Mouse (Mus musculus): ENCODE data around the gene Slc13a5. TPM values are rescaled to one million over a fixed set of nuclear protein-coding genes. Genes with fewer than 3 reads are reported as not detected.

Gene Slc13a5
- polyA plus RNA-seq, 1 experiment from 2014 or later: not detected

- TF ChIP-seq CTCF (IDR thresholded peaks at IDR 0.05) (no peak), EP300 (IDR thresholded peaks at IDR 0.05) (no peak)
- ATAC-seq: no peak
- Histone ChIP-seq H3K4me3 (ENCODE audit: low read depth, low read length) (no peak overlapping the region), H3K4me2 (replicated peaks; ENCODE audit: low read depth, low read length) (no peak overlapping the region), H3K4me1 (ENCODE audit: insufficient read depth, low read depth, low read length) (no peaks in the 10 kb centered on the region), H3K9ac (replicated peaks; ENCODE audit: low read depth) (no peak overlapping the region), H3K27ac (ENCODE audit: low read length) (no peak overlapping the region), H3K27me3 (replicated peaks; ENCODE audit: insufficient read depth, low read length) (no peaks in the 10 kb centered on the region), H3K36me3 (ENCODE audit: insufficient read depth, low read length) (peaks cover 4% of the 10 kb centered on the region; the same call in 1 of the 2 replicates), H3K9me3 (ENCODE audit: low read length) (no peaks in the 10 kb centered on the region)
- WGBS: 81% methylated on average over 1 of the region's 1 CpGs
- no peak for DNase-seq (ENCODE audit: low spot score)
These were observed 63.6 kb downstream of the Slc13a5 start for GRCm38 (mm10) chr11:72203440-72203839.

DNA sequence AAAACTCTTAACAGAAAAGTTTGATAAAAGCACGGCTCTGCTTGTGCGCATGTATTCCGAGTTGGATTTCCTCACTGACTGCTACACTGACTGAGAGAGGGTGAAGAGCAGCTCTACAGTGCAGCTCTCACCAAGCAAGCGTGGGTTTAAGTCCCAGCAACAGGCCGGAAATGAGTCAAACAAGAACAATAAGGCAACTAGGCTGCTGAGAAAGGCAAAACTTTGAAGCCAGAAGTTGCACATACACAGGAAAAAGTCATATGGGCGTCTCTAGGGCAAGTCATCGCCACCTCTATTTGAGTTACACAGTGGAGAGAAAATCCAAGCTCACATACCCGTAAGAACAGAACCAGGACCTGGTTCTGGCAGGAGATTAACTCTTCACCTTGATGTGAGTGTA lies 70.5 kb downstream of the Slc13a5 start:
- Histone ChIP-seq H3K27ac (ENCODE audit: low read length) (no peak overlapping the region), H3K4me1 (ENCODE audit: insufficient read depth, low read depth, low read length) (no peaks in the 10 kb centered on the region), H3K9me3 (ENCODE audit: low read length) (no peaks in the 10 kb centered on the region), H3K9ac (replicated peaks; ENCODE audit: low read depth) (no peak overlapping the region), H3K27me3 (replicated peaks; ENCODE audit: insufficient read depth, low read length) (no peaks in the 10 kb centered on the region), H3K4me3 (ENCODE audit: low read depth, low read length) (no peak overlapping the region), H3K4me2 (replicated peaks; ENCODE audit: low read depth, low read length) (no peak overlapping the region), H3K36me3 (ENCODE audit: insufficient read depth, low read length) (peaks cover 4% of the 10 kb centered on the region; the same call in 1 of the 2 replicates)
- peak; percentile 11 for DNase-seq (ENCODE audit: low spot score)
- TF ChIP-seq EP300 (IDR thresholded peaks at IDR 0.05) (no peak), CTCF (IDR thresholded peaks at IDR 0.05) (no peak)
- peak; percentile 37; the same call in 1 of the 2 replicates for ATAC-seq
- WGBS: 60% methylated on average over 8 of the region's 8 CpGs

DNA sequence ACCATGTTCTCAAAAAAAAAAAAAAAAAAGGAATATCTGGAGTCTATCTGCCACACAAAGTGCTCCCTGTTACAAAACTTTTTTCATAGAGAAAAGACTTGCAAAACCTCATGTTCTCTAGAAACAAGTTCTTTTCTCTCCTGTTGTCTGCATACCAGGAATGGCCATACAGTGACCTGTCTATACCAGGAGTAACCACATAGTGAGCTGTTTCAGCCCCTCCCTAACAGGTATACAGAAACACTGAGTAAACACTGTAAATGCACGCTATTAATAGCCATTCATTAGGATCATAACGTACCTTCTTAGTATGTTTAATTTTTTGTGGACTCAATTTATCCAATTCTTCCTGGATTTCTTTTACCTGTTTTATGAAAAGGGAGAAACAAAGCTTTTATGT lies 72.8 kb downstream of the Slc13a5 start:
- H3K4me2 ChIP-seq (replicated peaks; ENCODE audit: low read depth, low read length): no peak overlapping the region
- no peak overlapping the region for H3K27ac ChIP-seq (ENCODE audit: low read length)
- ATAC-seq (no peak), DNase-seq (ENCODE audit: low spot score) (no peak)
- no peak overlapping the region for H3K9ac ChIP-seq (replicated peaks; ENCODE audit: low read depth)
- WGBS: 70% methylated on average over 2 of the region's 2 CpGs
- no peak overlapping the region for H3K4me3 ChIP-seq (ENCODE audit: low read depth, low read length)
- TF ChIP-seq EP300 (IDR thresholded peaks at IDR 0.05): no peak
- TF ChIP-seq CTCF (IDR thresholded peaks at IDR 0.05): no peak
- no peaks in the 10 kb centered on the region for H3K9me3 ChIP-seq (ENCODE audit: low read length)
- H3K36me3 ChIP-seq (ENCODE audit: insufficient read depth, low read length): peaks cover 19% of the 10 kb centered on the region; the same call in 1 of the 2 replicates
- H3K27me3 ChIP-seq (replicated peaks; ENCODE audit: insufficient read depth, low read length): no peaks in the 10 kb centered on the region
- H3K4me1 ChIP-seq (ENCODE audit: insufficient read depth, low read depth, low read length): no peaks in the 10 kb centered on the region

Other genes with a start within 250 kb of the Slc13a5 start
- 0.27 and 0.30 TPM in 2 replicates for gene Aipl1, start 229.7 kb downstream of the Slc13a5 start, polyA plus RNA-seq (2015; fragmentation: Nextera tagmentation; extraction: Ambion mirVana)
- 6.1 and 7.3 TPM in 2 replicates for gene Pimreg, start 225.2 kb downstream of the Slc13a5 start, polyA plus RNA-seq (2015; fragmentation: Nextera tagmentation; extraction: Ambion mirVana)
- gene Pitpnm3, start 131.4 kb downstream of the Slc13a5 start, polyA plus RNA-seq (2015; fragmentation: Nextera tagmentation; extraction: Ambion mirVana): 8.3 and 8.5 TPM in 2 replicates
- gene Gm43951, start 60.4 kb downstream of the Slc13a5 start, polyA plus RNA-seq (2015; fragmentation: Nextera tagmentation; extraction: Ambion mirVana): 0.06 TPM in 1 of 2 replicates, not detected in the other
- 9.2 and 11.5 TPM in 2 replicates for gene 4933427D14Rik, start 59.8 kb downstream of the Slc13a5 start, polyA plus RNA-seq (2015; fragmentation: Nextera tagmentation; extraction: Ambion mirVana)
- gene Txndc17, start 59.7 kb downstream of the Slc13a5 start, polyA plus RNA-seq (2015; fragmentation: Nextera tagmentation; extraction: Ambion mirVana): 156 and 166 TPM in 2 replicates
- gene Med31, start 51.6 kb downstream of the Slc13a5 start, polyA plus RNA-seq (2015; fragmentation: Nextera tagmentation; extraction: Ambion mirVana): 50.3 and 50.7 TPM in 2 replicates
- 32.3 and 39.7 TPM in 2 replicates for gene Xaf1, start 34.4 kb upstream of the Slc13a5 start, polyA plus RNA-seq (2015; fragmentation: Nextera tagmentation; extraction: Ambion mirVana)
- gene Fbxo39, start 47.2 kb upstream of the Slc13a5 start, polyA plus RNA-seq (2015; fragmentation: Nextera tagmentation; extraction: Ambion mirVana): not detected in 2 replicates
- gene Tekt1, start 95.2 kb upstream of the Slc13a5 start, polyA plus RNA-seq (2015; fragmentation: Nextera tagmentation; extraction: Ambion mirVana): 14.2 and 17.3 TPM in 2 replicates
- 108 TPM in 2 replicates for gene Smtnl2, start 144.5 kb upstream of the Slc13a5 start, polyA plus RNA-seq (2015; fragmentation: Nextera tagmentation; extraction: Ambion mirVana)
- gene Ggt6, start 168.3 kb upstream of the Slc13a5 start, polyA plus RNA-seq (2015; fragmentation: Nextera tagmentation; extraction: Ambion mirVana): 0.94 and 1.0 TPM in 2 replicates
- gene Mybbp1a, start 174.1 kb upstream of the Slc13a5 start, polyA plus RNA-seq (2015; fragmentation: Nextera tagmentation; extraction: Ambion mirVana): 41.5 and 44.3 TPM in 2 replicates
- 11.1 and 12.2 TPM in 2 replicates for gene Spns2, start 222.7 kb upstream of the Slc13a5 start, polyA plus RNA-seq (2015; fragmentation: Nextera tagmentation; extraction: Ambion mirVana)